ENCODE assay signal across 8 mouse cellular contexts in the genomic region with DNA sequence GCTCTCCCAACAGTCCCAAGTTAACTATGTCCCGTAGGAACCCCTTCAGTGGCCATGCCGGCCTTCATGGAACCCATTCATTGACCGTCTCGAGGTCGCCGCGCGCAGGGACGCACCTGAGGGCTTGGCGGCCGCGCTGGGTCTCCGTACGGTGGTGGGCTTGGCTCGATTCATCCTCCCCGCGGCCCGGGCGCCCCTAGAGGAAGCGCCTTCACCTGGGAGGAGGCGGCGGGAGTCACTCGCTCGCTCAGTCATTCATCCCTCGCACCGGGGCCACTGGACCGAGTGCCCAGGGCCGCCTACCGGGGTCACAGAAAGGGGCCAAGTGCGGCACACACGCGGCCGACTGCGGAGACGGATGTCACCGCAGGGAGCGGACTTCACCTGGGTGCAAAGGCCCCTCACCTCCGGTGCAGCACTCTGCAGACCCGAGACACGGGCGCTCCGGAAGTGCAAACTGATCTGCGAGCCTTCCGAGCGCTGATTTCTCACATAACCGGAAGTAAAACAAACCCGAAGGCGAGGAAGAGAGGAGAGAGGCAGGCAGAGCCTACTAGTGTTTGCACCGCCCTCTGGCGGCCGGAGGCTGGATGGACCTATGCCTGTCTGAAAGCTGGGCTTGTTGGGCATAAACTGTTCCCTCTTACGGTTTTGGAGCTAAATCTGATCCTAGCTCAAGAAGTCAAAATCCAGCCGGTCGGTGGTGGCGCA. TPM values are rescaled to one million over a fixed set of nuclear protein-coding genes. Genes with fewer than 3 reads are reported as not detected.
A peak's percentile ranks its signal among the peaks of the same experiment; 100 is the strongest.
DNase-seq lines count a peak whose midpoint lies in the region; ATAC-seq and TF ChIP-seq lines count a peak whose summit lies in the region.

A gene (minus strand): TSS at position 459 of the 711 bp plus-strand sequence.

- WGBS in forebrain, embryonic 15.5 days: under 1% methylated on average over 55 of the region's 55 CpGs
- WGBS in lung, adult 2 months: under 1% methylated on average over 55 of the region's 55 CpGs

- H3K36me3 ChIP-seq in ES-E14 (ENCODE audit: control insufficient read depth, insufficient read depth, low read length, poor library complexity, severe bottlenecking): peaks cover 30% of the 10 kb centered on the region
- peaks cover 32% of the 10 kb centered on the region for H3K36me3 ChIP-seq in forebrain, embryonic 15.5 days

- ATAC-seq in forebrain, embryonic 15.5 days (replicated peaks): peak; percentile 95
- ATAC-seq in neutrophil, adult 5-6 weeks (ENCODE audit: extremely low read depth, insufficient number of reproducible peaks, low FRiP score, poor library complexity, severe bottlenecking): peak; percentile 94

- peak within 1 kb of the TSS; percentile 14; the same call in 1 of the 2 replicates for H3K27ac ChIP-seq in ES-E14 (ENCODE audit: insufficient read depth, low read depth, low read length, poor library complexity, severe bottlenecking)
- no peak within 1 kb of the TSS for H3K27ac ChIP-seq in forebrain, embryonic 15.5 days (replicated peaks)

- peak within 1 kb of the TSS; percentile 95 for H3K9ac ChIP-seq in ES-E14 (ENCODE audit: insufficient read depth, low read depth, low read length, poor library complexity, severe bottlenecking)
- peak within 1 kb of the TSS; percentile 89 for H3K9ac ChIP-seq in forebrain, embryonic 15.5 days (replicated peaks)

- H3K4me2 ChIP-seq in forebrain, embryonic 15.5 days (replicated peaks): peak within 1 kb of the TSS; percentile 90

- intact Hi-C loops in heart, postnatal 25 days (cut with DNase I): loop anchor here (2.0 kb wide), 1 partner anchor 41 kb away; no protein-coding TSS in a partner anchor

- DNase-seq in ES-E14 (ENCODE audit: low read depth, low spot score): peak; percentile 92
- DNase-seq in cerebellum, adult 11-12 months: peak; percentile 94
- peak; percentile 85 for DNase-seq in heart, postnatal 25 days (ENCODE audit: low spot score)
- DNase-seq in layer of hippocampus, adult 18-20 months (ENCODE audit: low spot score in 2 of 2): peak; percentile 94 to 99
- DNase-seq in lung, adult 2 months: peak; percentile 93
- peak; percentile 89 to 93 for DNase-seq in thymus, adult 18-20 months

- H3K9me3 ChIP-seq in ES-E14 (ENCODE audit: control insufficient read depth, insufficient read depth, low read depth, low read length): no peaks in the 10 kb centered on the region
- no peaks in the 10 kb centered on the region for H3K9me3 ChIP-seq in forebrain, embryonic 15.5 days

- peak; percentile 60; the same call in 1 of the 2 replicates for TF ChIP-seq POLR2A in lung, adult 2 months (IDR thresholded peaks at IDR 0.05; ENCODE audit: borderline replicate concordance, extremely low read depth, low read depth, low read length)

- in situ Hi-C loops in ES-E14 (cut with MboI; ENCODE audit: low sequenced_read_pairs in 2 of 2, unreplicated experiment in 2 of 2): no loop called here

- no peaks in the 10 kb centered on the region for H3K4me1 ChIP-seq in ES-E14 (ENCODE audit: control insufficient read depth in 2 of 2, insufficient read depth in 2 of 2, low read length in 2 of 2, poor library complexity in 1 of 2)
- H3K4me1 ChIP-seq in forebrain, embryonic 15.5 days: peaks cover 13% of the 10 kb centered on the region
- no peaks in the 10 kb centered on the region for H3K4me1 ChIP-seq in lung, adult 2 months (ENCODE audit: control insufficient read depth, insufficient read depth, low read length)

- H3K27me3 ChIP-seq in forebrain, embryonic 15.5 days: no peaks in the 10 kb centered on the region

- peak within 1 kb of the TSS; percentile 94 to 99 for H3K4me3 ChIP-seq in ES-E14 (ENCODE audit: insufficient read depth in 1 of 2, low read depth in 1 of 2, low read length in 2 of 2, poor library complexity in 1 of 2, severe bottlenecking in 1 of 2)
- peak within 1 kb of the TSS; percentile 80 for H3K4me3 ChIP-seq in forebrain, embryonic 15.5 days
- H3K4me3 ChIP-seq in lung, adult 2 months (replicated peaks; ENCODE audit: extremely low read depth, low read depth, low read length): peak within 1 kb of the TSS; percentile 71

- TF ChIP-seq CTCF in lung, adult 2 months (IDR thresholded peaks at IDR 0.05; ENCODE audit: insufficient read depth, low read length): peak; percentile 97

TF ChIP-seq in ES-E14, 5 proteins besides CTCF, POLR2A, EP300 and RAD21:
- no peak for TF ChIP-seq ZNF384 (IDR thresholded peaks at IDR 0.05; ENCODE audit: low read depth, low read length)
- no peak for TF ChIP-seq ZC3H11A (IDR thresholded peaks at IDR 0.05; ENCODE audit: borderline replicate concordance, low read depth, low read length)
- TF ChIP-seq MAFK (IDR thresholded peaks at IDR 0.05; ENCODE audit: insufficient read depth, low read depth, low read length): no peak
- TF ChIP-seq CHD2 (IDR thresholded peaks at IDR 0.05; ENCODE audit: low read depth, low read length): 0 out of 2 replicates have a peak, but pooled peaks have one; percentile 12
- TF ChIP-seq HCFC1 (IDR thresholded peaks at IDR 0.05; ENCODE audit: borderline replicate concordance, insufficient read depth, low read length): peak; percentile 74; the same call in 1 of the 2 replicates

RNA-seq across cellular contexts. Expression of the gene that starts here (rescaled TPM):
- 164 and 203 TPM in 2 replicates for total RNA-seq in ES-E14 (2012; rRNA removed)
- 27.1 and 31.1 TPM in 2 replicates for polyA plus RNA-seq in forebrain, embryonic 15.5 days (2015; fragmentation: Nextera tagmentation; extraction: Ambion mirVana)
- total RNA-seq in heart, postnatal 25 days (2021): 10 to 100 TPM; 43.3 to 47.3 TPM
- 10 to 100 TPM; 79.0 to 89.5 TPM for total RNA-seq in layer of hippocampus, adult 18-20 months (2021)
- polyA plus RNA-seq in lung, adult 2 months (2012; rRNA removed): 51.0 and 56.4 TPM in 2 replicates
- total RNA-seq in neutrophil, adult 5-6 weeks (2017): 35.1 and 41.0 TPM in 2 replicates
